Mouse (Mus musculus): ENCODE data around the gene Arntl. TPM values are rescaled to one million over a fixed set of nuclear protein-coding genes. Genes with fewer than 3 reads are reported as not detected.
A peak's percentile ranks its signal among the peaks of the same experiment; 100 is the strongest.

Gene Arntl
- polyA plus RNA-seq, 2 experiments, result 5.6 to 6.8 TPM

- no peak for DNase-seq (ENCODE audit: low spot score)
- no peak for ATAC-seq (ENCODE audit: low FRiP score, low read depth)
Observed at GRCm38 (mm10) chr7:113289211-113289610, 81.9 kb downstream of the Arntl start.

DNA sequence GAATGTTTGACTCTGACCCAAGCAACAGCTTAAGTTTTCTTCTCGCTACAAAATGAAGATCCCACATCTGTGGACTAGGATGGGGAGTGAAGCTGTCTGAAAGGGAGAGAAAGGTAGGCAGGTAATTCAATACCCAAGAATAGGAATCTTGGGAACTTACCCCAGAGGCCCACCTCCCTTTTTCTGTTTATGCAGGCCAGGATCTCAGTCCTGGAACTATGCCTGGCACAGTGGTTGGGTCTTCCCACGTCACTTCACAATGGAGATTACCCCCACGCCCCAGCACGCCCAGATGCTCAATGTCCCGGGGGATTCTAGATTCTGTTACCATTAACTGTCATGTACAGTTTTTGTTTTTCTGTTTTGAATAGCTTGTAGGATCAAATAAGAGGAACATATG, 84.5 kb downstream of the Arntl start:
- Histone ChIP-seq H3K27me3 (ENCODE audit: control insufficient read depth, insufficient read depth, low read length) (no peaks in the 10 kb centered on the region), H3K9ac (ENCODE audit: low read depth, low read length, severe bottlenecking) (no peak overlapping the region), H3K36me3 (ENCODE audit: control insufficient read depth, insufficient read depth, low read length) (no peaks in the 10 kb centered on the region), H3K27ac (replicated peaks; ENCODE audit: low read depth, low read length) (no peak overlapping the region), H3K4me3 (replicated peaks; ENCODE audit: low read length) (no peak overlapping the region), H3K9me3 (ENCODE audit: control insufficient read depth, low read length) (no peaks in the 10 kb centered on the region), H3K4me1 (ENCODE audit: control insufficient read depth, insufficient read depth, low read length) (0 out of 2 replicates have a peak, but pooled peaks cover 4% of the 10 kb centered on the region), H3K4me2 (replicated peaks; ENCODE audit: low read depth, low read length, severe bottlenecking) (no peak overlapping the region)
- WGBS, result 80% methylated on average over 5 of the region's 5 CpGs
- DNase-seq (ENCODE audit: low spot score) (no peak), ATAC-seq (ENCODE audit: low FRiP score, low read depth) (no peak)
- TF ChIP-seq POLR2A (IDR thresholded peaks at IDR 0.05; ENCODE audit: borderline replicate concordance, extremely low read depth, insufficient read depth, insufficient read length), result no peak

More at GRCm38 (mm10) chr7:113289211-113289610, 81.9 kb downstream of the Arntl start:
- no peak for TF ChIP-seq POLR2A (IDR thresholded peaks at IDR 0.05; ENCODE audit: borderline replicate concordance, extremely low read depth, insufficient read depth, insufficient read length)
- H3K9me3 ChIP-seq (ENCODE audit: control insufficient read depth, low read length), result no peaks in the 10 kb centered on the region
- H3K4me1 ChIP-seq (ENCODE audit: control insufficient read depth, insufficient read depth, low read length), result no peaks in the 10 kb centered on the region
- H3K4me2 ChIP-seq (replicated peaks; ENCODE audit: low read depth, low read length, severe bottlenecking), result no peak overlapping the region
- H3K4me3 ChIP-seq (replicated peaks; ENCODE audit: low read length), result no peak overlapping the region
- H3K27ac ChIP-seq (replicated peaks; ENCODE audit: low read depth, low read length), result no peak overlapping the region
- H3K27me3 ChIP-seq (ENCODE audit: control insufficient read depth, insufficient read depth, low read length), result no peaks in the 10 kb centered on the region
- H3K9ac ChIP-seq (ENCODE audit: low read depth, low read length, severe bottlenecking), result no peak overlapping the region
- WGBS, result 88% methylated on average over 1 of the region's 1 CpGs
- 0 out of 2 replicates have a peak, but pooled peaks cover 3% of the 10 kb centered on the region for H3K36me3 ChIP-seq (ENCODE audit: control insufficient read depth, insufficient read depth, low read length)

- no peak overlapping the region for H3K4me2 ChIP-seq (replicated peaks; ENCODE audit: low read depth, low read length, severe bottlenecking)
- no peaks in the 10 kb centered on the region for H3K36me3 ChIP-seq (ENCODE audit: control insufficient read depth, insufficient read depth, low read length)
- H3K4me3 ChIP-seq (replicated peaks; ENCODE audit: low read length), result no peak overlapping the region
- H3K27ac ChIP-seq (replicated peaks; ENCODE audit: low read depth, low read length), result no peak overlapping the region
- no peak for TF ChIP-seq POLR2A (IDR thresholded peaks at IDR 0.05; ENCODE audit: borderline replicate concordance, extremely low read depth, insufficient read depth, insufficient read length)
- no peaks in the 10 kb centered on the region for H3K27me3 ChIP-seq (ENCODE audit: control insufficient read depth, insufficient read depth, low read length)
- no peaks in the 10 kb centered on the region for H3K9me3 ChIP-seq (ENCODE audit: control insufficient read depth, low read length)
- DNase-seq (ENCODE audit: low spot score) (no peak), ATAC-seq (ENCODE audit: low FRiP score, low read depth) (no peak)
- 0 out of 2 replicates have a peak, but pooled peaks cover 4% of the 10 kb centered on the region for H3K4me1 ChIP-seq (ENCODE audit: control insufficient read depth, insufficient read depth, low read length)
- 88% methylated on average over 4 of the region's 4 CpGs for WGBS
- H3K9ac ChIP-seq (ENCODE audit: low read depth, low read length, severe bottlenecking), result no peak overlapping the region
Observed at GRCm38 (mm10) chr7:113292193-113292592, 84.9 kb downstream of the Arntl start.

GRCm38 (mm10) chr7:113294598-113294997, 87.3 kb downstream of the Arntl start:
- no peak overlapping the region for H3K4me3 ChIP-seq (replicated peaks; ENCODE audit: low read length)
- H3K4me1 ChIP-seq (ENCODE audit: control insufficient read depth, insufficient read depth, low read length), result 0 out of 2 replicates have a peak, but pooled peaks cover 4% of the 10 kb centered on the region
- no peaks in the 10 kb centered on the region for H3K36me3 ChIP-seq (ENCODE audit: control insufficient read depth, insufficient read depth, low read length)
- WGBS, result 83% methylated on average over 6 of the region's 6 CpGs
- no peaks in the 10 kb centered on the region for H3K9me3 ChIP-seq (ENCODE audit: control insufficient read depth, low read length)
- H3K27ac ChIP-seq (replicated peaks; ENCODE audit: low read depth, low read length), result no peak overlapping the region
- TF ChIP-seq POLR2A (IDR thresholded peaks at IDR 0.05; ENCODE audit: borderline replicate concordance, extremely low read depth, insufficient read depth, insufficient read length), result no peak
- no peak for ATAC-seq (ENCODE audit: low FRiP score, low read depth)
- H3K4me2 ChIP-seq (replicated peaks; ENCODE audit: low read depth, low read length, severe bottlenecking), result no peak overlapping the region
- H3K27me3 ChIP-seq (ENCODE audit: control insufficient read depth, insufficient read depth, low read length), result no peaks in the 10 kb centered on the region
- DNase-seq (ENCODE audit: low spot score), result no peak
- H3K9ac ChIP-seq (ENCODE audit: low read depth, low read length, severe bottlenecking), result no peak overlapping the region; the same call in 1 of the 2 replicates

DNA sequence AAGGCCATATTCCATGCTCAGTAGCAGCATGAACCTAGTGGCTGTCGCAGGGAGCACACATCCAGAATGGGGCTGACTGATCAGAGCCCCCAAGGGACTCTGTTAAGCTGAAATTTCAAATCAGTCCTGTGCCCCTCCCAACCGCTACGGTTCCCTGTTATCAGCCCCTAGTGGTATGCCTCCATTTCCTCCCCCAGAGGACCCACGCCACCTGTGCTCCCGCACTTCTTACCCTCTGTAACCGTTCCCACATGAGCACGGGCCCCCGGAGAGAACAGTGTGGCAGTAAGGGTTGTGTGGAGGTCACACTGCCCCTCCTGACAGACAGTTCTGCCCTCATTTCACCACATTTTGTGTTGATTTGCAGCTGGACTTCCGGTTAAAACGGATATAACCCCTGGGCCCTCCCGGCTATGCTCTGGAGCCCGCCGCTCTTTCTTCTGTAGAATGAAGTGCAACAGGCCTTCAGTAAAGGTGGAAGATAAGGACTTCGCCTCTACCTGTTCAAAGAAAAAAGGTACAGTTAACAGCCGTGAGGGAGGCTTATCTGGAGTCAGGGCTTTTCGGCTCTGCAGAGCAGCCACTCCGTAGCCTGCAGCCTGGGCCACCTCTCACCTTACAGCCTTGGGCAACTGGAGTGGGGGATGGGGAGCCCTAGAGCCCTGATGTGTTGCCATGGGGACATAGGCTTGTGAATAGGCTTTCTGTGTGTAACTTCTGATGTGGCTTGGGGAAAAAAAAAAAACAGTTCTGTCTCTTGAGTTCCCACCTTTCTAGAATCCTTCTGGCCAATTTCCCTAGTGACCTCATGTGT, 88.0 kb downstream of the Arntl start:
- Histone ChIP-seq H3K4me2 (replicated peaks; ENCODE audit: low read depth, low read length, severe bottlenecking) (0 out of 2 replicates have a peak overlapping the region, but pooled peaks have one; percentile 7), H3K36me3 (ENCODE audit: control insufficient read depth, insufficient read depth, low read length) (no peaks in the 10 kb centered on the region), H3K9ac (ENCODE audit: low read depth, low read length, severe bottlenecking) (no peak overlapping the region), H3K9me3 (ENCODE audit: control insufficient read depth, low read length) (no peaks in the 10 kb centered on the region), H3K27me3 (ENCODE audit: control insufficient read depth, insufficient read depth, low read length) (no peaks in the 10 kb centered on the region), H3K27ac (replicated peaks; ENCODE audit: low read depth, low read length) (no peak overlapping the region), H3K4me1 (ENCODE audit: control insufficient read depth, insufficient read depth, low read length) (0 out of 2 replicates have a peak, but pooled peaks cover 4% of the 10 kb centered on the region), H3K4me3 (replicated peaks; ENCODE audit: low read length) (no peak overlapping the region)
- no peak for TF ChIP-seq POLR2A (IDR thresholded peaks at IDR 0.05; ENCODE audit: borderline replicate concordance, extremely low read depth, insufficient read depth, insufficient read length)
- DNase-seq (ENCODE audit: low spot score) (peak; percentile 14), ATAC-seq (ENCODE audit: low FRiP score, low read depth) (no peak; the same call in 1 of the 2 replicates)
- 24% methylated on average over 17 of the region's 17 CpGs for WGBS
